Mouse (Mus musculus): ENCODE data around the gene Fth1. TPM values are rescaled to one million over a fixed set of nuclear protein-coding genes. Genes with fewer than 3 reads are reported as not detected.

Gene Fth1
- total RNA-seq, 2 experiments from 2014 or later, result 2,852 to 3,273 TPM

DNA sequence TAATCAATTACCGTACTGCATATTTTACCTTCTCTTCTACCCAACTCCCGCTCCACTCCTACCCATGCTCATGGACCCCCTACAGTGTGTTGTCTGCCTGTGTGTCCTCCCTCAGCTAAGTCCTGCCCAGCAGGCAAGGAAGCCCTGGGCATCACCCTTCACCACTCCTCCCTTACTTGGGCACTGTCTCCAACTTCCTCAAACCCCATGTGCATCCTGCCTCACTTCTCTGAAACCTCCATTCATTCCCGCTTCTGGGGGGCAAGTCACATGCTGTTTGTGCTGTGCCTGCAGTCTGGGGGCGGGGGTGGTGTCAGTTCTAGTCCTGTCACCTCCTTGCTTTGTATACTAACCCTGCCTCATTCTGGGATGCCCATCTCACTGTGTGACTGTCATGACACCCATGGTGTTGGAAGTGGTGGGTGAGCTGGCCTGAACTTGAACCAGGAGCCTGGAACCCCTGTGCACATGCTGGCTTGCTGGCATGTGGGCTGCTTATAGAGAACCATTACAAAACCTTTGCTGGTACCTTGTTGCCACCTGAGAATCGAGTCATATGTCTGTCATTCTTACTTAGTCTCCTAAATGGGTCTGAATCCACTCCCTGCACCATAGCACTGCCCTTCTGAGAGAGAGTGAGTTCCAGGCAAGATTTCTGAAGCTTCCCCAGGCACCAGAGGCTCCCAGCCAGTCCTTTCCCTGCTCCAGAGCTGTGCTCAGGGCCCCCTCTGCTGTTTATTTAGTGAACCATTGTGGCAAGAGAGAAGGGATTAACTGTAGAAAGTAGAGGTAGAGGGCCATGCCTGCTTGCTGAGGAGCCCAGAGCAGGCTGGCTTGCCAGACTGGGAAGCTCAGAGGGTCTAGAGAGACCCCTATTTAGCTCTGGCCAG, 42.3 kb downstream of the Fth1 start:
- peak in 1 of 2 experiments; percentile 50 for DNase-seq

DNA sequence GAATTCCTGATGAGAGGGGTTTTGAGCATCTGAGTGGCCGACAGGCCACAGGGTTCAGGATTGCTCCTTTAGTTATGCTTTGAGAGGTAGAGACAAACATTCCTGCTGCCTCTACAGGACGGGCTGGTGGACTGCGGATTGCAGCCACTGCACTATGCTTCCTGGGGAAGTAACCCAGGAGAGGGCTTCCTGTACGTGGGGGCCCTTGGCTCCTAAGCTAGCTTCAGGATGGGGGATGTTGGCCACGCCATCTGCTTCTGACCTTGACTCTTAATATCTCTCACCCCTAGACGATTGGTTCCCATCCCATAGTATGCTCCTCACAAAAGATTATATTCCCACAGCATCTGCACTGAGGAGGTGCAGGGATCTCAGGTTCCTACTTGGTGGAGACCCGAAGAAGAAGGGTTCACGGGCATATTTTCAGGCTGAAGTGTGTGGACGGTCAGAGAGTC, 42.9 kb downstream of the Fth1 start:
- no peak for DNase-seq

DNA sequence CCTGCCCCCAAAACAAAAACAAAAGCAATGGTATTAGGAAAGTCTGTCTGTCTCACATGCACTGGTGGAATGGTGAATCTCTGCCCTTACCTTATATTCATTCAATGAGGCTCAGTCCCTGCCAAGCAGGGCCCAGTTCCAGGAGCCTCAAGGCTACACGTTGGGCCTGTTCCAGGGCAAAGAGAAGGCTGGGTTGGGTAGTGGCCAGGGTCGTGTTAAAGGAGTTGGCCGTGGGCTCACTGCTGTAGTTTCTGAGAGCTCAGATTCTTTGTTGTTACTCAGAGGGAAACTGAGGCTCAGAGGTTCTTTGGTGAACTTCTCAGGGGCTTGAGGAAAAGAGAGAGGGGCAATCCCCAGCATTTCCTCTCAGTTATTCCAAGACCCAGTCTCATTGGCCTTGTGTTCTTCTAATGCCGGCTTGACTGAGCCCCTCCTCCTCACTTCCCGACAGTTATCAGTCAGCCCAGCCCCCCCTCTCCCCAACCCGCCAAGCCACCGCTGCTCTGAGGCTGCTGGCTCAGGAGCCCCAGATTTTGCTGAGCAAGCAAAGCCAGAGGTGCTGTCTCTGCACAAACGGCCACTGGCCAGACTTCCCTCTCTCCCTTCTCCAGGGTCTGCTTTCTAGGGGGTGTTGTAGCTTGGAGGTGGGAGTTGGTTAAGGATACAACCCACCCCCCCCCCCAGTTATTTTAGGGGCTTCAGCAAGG, 44.9 kb downstream of the Fth1 start:
- DNase-seq, result peak; percentile 90 to 93

DNA sequence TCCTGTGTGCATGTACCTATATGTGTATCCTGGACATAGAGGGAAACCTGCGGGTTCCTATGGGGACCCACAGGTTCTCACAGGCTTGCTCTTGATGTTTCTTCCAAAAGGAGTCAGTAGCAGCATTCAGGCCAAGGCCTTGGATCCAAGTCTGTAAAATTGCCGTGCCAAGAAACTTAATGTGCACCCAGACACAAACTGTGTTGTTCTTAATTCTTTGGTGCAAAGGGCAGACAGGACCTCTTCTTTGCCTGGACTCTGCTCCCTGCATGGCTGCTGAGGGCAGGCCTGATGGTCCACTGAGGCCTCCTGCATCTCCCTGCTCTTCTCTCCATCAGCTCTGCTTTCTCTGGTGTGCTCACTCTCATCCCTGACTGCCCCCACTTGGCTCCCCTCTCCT, 49.3 kb downstream of the Fth1 start:
- no peak for DNase-seq

DNA sequence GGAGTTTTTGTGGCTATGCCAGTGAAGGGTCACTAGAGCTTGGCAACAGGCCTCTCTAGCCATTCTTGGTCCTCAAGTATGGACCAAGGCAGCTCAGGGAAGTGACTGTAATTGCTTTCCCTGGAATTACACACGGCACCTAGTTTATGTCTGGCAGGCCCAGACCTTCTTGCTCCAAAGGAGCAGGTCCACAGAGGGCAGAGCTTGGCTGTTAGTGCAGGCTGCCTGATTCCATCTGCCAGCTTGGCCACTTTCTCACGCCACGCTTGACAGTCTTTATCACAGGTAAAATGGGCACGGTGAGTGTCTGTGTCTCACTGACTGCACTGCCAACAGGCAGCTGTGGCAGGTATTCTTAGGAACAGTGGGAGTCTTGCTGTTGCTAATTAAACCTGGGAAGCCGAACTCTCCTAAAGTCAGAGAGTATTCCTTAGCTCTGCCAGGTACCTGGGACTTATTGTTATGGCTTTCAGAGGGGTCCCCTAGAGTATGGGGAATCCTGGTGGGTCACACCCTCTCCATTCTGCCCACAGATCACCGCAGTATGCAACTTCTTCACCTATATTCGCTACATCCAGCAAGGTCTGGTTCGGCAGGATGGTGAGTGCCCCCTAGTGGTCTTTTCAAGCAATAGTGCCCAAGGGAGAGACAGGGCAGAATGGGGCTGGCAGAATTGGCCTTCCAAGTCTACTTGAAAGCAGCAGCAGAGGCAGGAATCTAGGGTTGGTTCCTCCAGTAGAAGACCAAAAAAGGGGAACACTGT, 53.0 kb downstream of the Fth1 start:
- peak; percentile 65 to 71 for DNase-seq

DNA sequence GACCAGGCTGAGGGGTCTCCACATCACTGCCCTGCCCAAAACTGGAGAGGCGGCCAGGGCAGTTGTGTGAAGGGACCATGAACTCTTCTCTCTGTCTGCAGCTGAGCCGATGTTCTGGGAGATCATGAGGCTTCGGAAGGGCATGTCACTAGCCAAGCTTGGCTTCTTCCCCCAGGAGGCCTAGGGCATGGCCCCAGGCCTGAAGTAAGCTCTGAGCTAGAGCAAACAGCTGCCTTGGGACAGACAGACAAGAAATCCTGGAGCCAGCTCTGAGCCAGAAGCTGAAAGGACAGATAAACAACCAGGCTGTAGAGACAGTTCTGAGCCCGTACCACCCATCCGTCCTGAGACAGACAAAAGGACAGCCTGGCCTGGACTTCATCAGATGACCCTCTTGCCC, 54.0 kb downstream of the Fth1 start:
- no peak for DNase-seq

Other genes starting within 250 kb of the Fth1 start
- not detected for gene Scgb2a2, start 133.0 kb upstream of the Fth1 start, total RNA-seq (2021)
- 10 to 100 TPM; 12.8 to 18.7 TPM for gene Incenp, start 81.0 kb upstream of the Fth1 start, total RNA-seq (2021)
- gene Best1, start 21.0 kb downstream of the Fth1 start, total RNA-seq (2021), result under 1 TPM; 0.16 to 0.36 TPM
- gene Rab3il1, start 21.1 kb downstream of the Fth1 start, total RNA-seq (2021), result 1 to 10 TPM; 5.6 to 6.6 TPM
- 10 to 100 TPM in 1 of 2 experiments, 1 to 10 TPM in 1; 9.4 to 23.4 TPM for gene Fads3, start 61.0 kb downstream of the Fth1 start, total RNA-seq (2021)
- 1,000 to 10,000 TPM; 1,648 to 1,771 TPM for gene Fads2, start 121.1 kb downstream of the Fth1 start, total RNA-seq (2021)
- 1,000 to 10,000 TPM in 1 of 2 experiments, 100 to 1,000 TPM in 1; 677 to 1,388 TPM for gene Fads1, start 202.3 kb downstream of the Fth1 start, total RNA-seq (2021)
- 100 to 1,000 TPM; 161 to 204 TPM for gene Tmem258, start 223.4 kb downstream of the Fth1 start, total RNA-seq (2021)
- gene Fen1, start 223.6 kb downstream of the Fth1 start, total RNA-seq (2021), result 10 to 100 TPM; 12.0 to 18.4 TPM